Mouse (Mus musculus) bone marrow, adult 2 months (tissue): Measurements from ENCODE around the gene Siglec1.

Source experiments
- CTCF ChIP-seq: fragments of 200-500 bp; IDR thresholded peaks from 2 replicates; pipeline ENCODE4 v1.5.1; 2011; ENCODE audit warnings: low read length, control low read depth; ENCODE audit not compliant: control insufficient read depth, insufficient read depth
- POLR2A ChIP-seq: fragments of 200-500 bp; IDR thresholded peaks from 2 replicates; pipeline ENCODE4 v1.6.1; 2011; ENCODE audit warnings: low read depth, mild to moderate bottlenecking, control low read depth, low read length, borderline replicate concordance; ENCODE audit not compliant: control insufficient read depth

- TF ChIP-seq CTCF (no peak), POLR2A (no peak)
These were observed 26.6 kb downstream of the Siglec1 start for GRCm38 (mm10) chr2:131059781-131060540.
